Mouse (Mus musculus) midbrain, embryonic 16.5 days (tissue): ENCODE data around the gene Zfp936. TPM values are rescaled to one million over a fixed set of nuclear protein-coding genes. Genes with fewer than 3 reads are reported as not detected.

Experiments
- microRNA-seq: library from miRNA; unstranded; fragments of <30 nt; microRNA quantifications from one replicate; pipeline ENCODE4, GENCODE M21; 2017
- polyA plus RNA-seq: library from polyadenylated mRNA; unstranded; fragments of >200 nt; fragmentation: Nextera tagmentation; extraction: Ambion mirVana; gene quantifications from 2 replicates; pipeline ENCODE4 v1.2.1, GENCODE M21; 2015

The Zfp936 gene
- polyA plus RNA-seq, 1 experiment from 2014 or later: not detected

Small RNA genes lying within 50 kb of the gene (microRNA-seq; reads per million reads assigned to microRNA genes)
- not detected for gene Gm22707

Other genes with a start within 250 kb of the Zfp936 start
- gene Gm2381, start 247.0 kb upstream of the Zfp936 start, polyA plus RNA-seq: not detected in 2 replicates
- gene Vmn2r63, start 180.4 kb upstream of the Zfp936 start, polyA plus RNA-seq: not detected in 2 replicates
- gene Gm9268, start 95.5 kb upstream of the Zfp936 start, polyA plus RNA-seq: not detected in 2 replicates
- gene Zfp715, start 199.1 kb downstream of the Zfp936 start, polyA plus RNA-seq: 24.6 and 26.0 TPM in 2 replicates
- gene Siglecf, start 237.1 kb downstream of the Zfp936 start, polyA plus RNA-seq: 0.18 and 0.22 TPM in 2 replicates